Mouse (Mus musculus) bone marrow, adult 2 months (tissue): ENCODE data around the gene Cpsf7.

Experiments used
- CTCF ChIP-seq: fragments of 200-500 bp; IDR thresholded peaks from 2 replicates; pipeline ENCODE4 v1.5.1; 2011; ENCODE audit warnings: low read length, control low read depth; ENCODE audit not compliant: control insufficient read depth, insufficient read depth
- POLR2A ChIP-seq: fragments of 200-500 bp; IDR thresholded peaks from 2 replicates; pipeline ENCODE4 v1.6.1; 2011; ENCODE audit warnings: low read depth, mild to moderate bottlenecking, control low read depth, low read length, borderline replicate concordance; ENCODE audit not compliant: control insufficient read depth

GRCm38 (mm10) chr19:10497512-10498160 lies 27.4 kb upstream of the Cpsf7 start:
- TF ChIP-seq CTCF: no peak
- no peak for TF ChIP-seq POLR2A
